Mouse (Mus musculus) midbrain, embryonic 11.5 days (tissue): ENCODE data around the gene Rfx1. TPM values are rescaled to one million over a fixed set of nuclear protein-coding genes. Genes with fewer than 3 reads are reported as not detected.

Source experiments
- ATAC-seq: fragments of 200-750 bp; cut with Nextera tagmentation; 2 replicates; pipeline ENCODE4 v1.8.0; 2017; ENCODE audit warnings: moderate TSS enrichment, moderate library complexity; ENCODE audit not compliant: low FRiP score
- DNase-seq: peaks from one replicate; pipeline ENCODE4 v3.0.0; 2015; ENCODE audit warnings: low spot score; ENCODE audit errors: missing footprints
- H3K27ac ChIP-seq: fragments of 300-500 bp; sonication (generic); 2 replicates; pipeline ENCODE4 v1.5.1; 2014; ENCODE audit warnings: low read depth, low read length
- H3K27me3 ChIP-seq: fragments of 300-500 bp; sonication (generic); 2 replicates; pipeline ENCODE4 v1.6.1; 2014; ENCODE audit warnings: mild to moderate bottlenecking, low read length, moderate library complexity, mixed read lengths; ENCODE audit not compliant: control insufficient read depth, insufficient read depth
- H3K36me3 ChIP-seq: fragments of 300-500 bp; sonication (generic); 2 replicates; pipeline ENCODE4 v1.6.1; 2014; ENCODE audit warnings: mild to moderate bottlenecking, low read length, moderate library complexity, mixed read lengths; ENCODE audit not compliant: control insufficient read depth, insufficient read depth
- H3K4me1 ChIP-seq: fragments of 300-500 bp; sonication (generic); 2 replicates; pipeline ENCODE4 v1.6.1; 2014; ENCODE audit warnings: low read length; ENCODE audit not compliant: control insufficient read depth, insufficient read depth
- H3K4me2 ChIP-seq: fragments of 300-500 bp; sonication (generic); 2 replicates; pipeline ENCODE4 v1.6.1; 2014; ENCODE audit warnings: mild to moderate bottlenecking, moderate library complexity
- H3K4me3 ChIP-seq: fragments of 300-500 bp; sonication (generic); 2 replicates; pipeline ENCODE4 v1.5.1; 2014; ENCODE audit warnings: low read depth, low read length
- H3K9ac ChIP-seq: fragments of 300-500 bp; sonication (generic); 2 replicates; pipeline ENCODE4 v1.6.1; 2014; ENCODE audit warnings: low read length
- H3K9me3 ChIP-seq: fragments of 300-500 bp; sonication (generic); 2 replicates; pipeline ENCODE4 v1.6.1; 2016; ENCODE audit warnings: low read length; ENCODE audit not compliant: control insufficient read depth
- WGBS: fragments of 180-500 bp; shearing (Covaris S2); extraction: QIAGEN DNeasy Blood & Tissue Kit; methylation state at CpG from one replicate; pipeline ENCODE4 v1.1.7; 2014; 5-methylcytosine and 5-hydroxymethylcytosine counted together
- polyA plus RNA-seq: library from polyadenylated mRNA; unstranded; fragments of >200 nt; fragmentation: Nextera tagmentation; extraction: Ambion mirVana; gene quantifications from 2 replicates; pipeline ENCODE4 v1.2.1, GENCODE M21; 2014

Gene Rfx1
- 6.0 and 7.8 TPM in 2 replicates for polyA plus RNA-seq

GRCm38 (mm10) chr8:84066291-84066930 is at the start of gene Rfx1:
Rfx1 (plus strand) TSS chr8:84066834.
- peak within 1 kb of the TSS; percentile 95 for H3K4me3 ChIP-seq
- peak; percentile 98 for ATAC-seq

DNA sequence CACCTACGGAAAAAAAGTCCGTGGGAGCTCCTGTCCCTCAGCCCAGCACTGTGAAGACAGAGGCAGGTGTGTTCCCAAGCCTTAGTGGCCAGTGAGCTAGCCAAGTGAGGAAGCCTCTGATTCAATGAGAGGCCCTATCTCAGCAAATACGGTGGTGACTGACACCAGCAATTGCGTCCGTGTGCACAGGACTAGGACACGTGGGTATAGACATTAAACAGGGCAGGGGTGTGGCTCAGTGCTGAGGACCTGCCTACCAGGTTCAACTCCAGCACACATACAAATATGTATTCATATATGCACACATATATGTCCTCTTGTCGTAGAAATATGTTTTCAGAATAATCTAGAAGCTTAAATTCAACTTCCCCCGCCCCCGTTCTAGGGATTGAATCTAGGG is 46.9 kb upstream of the Rfx1 start:
- WGBS = 85% methylated on average over 9 of the region's 9 CpGs
- H3K9ac ChIP-seq = no peak overlapping the region

More at GRCm38 (mm10) chr8:84066291-84066930, at the start of gene Rfx1:
- Histone ChIP-seq H3K4me2 (peak within 1 kb of the TSS; percentile 68), H3K9ac (peak within 1 kb of the TSS; percentile 87), H3K27ac (peak within 1 kb of the TSS; percentile 95), H3K4me1 (peaks cover 15% of the 10 kb centered on the region), H3K36me3 (no peaks in the 10 kb centered on the region), H3K27me3 (no peaks in the 10 kb centered on the region), H3K9me3 (no peaks in the 10 kb centered on the region)
- peak; percentile 99 for DNase-seq
- under 1% methylated on average over 51 of the region's 51 CpGs for WGBS

DNA sequence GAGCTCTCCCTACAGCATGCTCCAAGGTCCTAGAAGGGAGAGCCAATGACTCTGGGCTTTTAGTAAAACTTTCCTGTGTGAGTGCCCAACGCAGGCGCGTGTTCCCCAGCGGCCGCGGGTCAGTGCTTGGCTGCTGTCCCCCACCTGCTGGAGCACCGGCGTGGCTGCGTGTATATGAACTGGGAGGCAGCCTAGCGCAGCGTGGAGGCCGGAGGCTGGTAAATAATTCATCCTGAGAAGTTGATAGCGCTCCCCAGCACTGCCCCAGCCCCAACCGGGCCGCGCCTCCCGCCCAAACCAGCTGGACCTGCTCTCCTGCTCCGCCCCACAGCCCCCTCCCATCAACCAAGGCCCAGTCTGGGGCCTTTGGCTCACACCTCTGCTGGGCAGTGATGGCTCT is 45.5 kb upstream of the Rfx1 start, which contains the start of gene Palm3:
Gene Palm3, plus strand, starts transcription at position 376 of the 400 bp plus-strand sequence.
- no peaks in the 10 kb centered on the region for H3K9me3 ChIP-seq
- no peak within 1 kb of the TSS for H3K9ac ChIP-seq
- no peak within 1 kb of the TSS for H3K4me2 ChIP-seq
- ATAC-seq (no peak), DNase-seq (no peak)
- H3K4me1 ChIP-seq = peaks cover 3% of the 10 kb centered on the region; the same call in 1 of the 2 replicates
- no peak within 1 kb of the TSS for H3K27ac ChIP-seq
- 7% methylated on average over 18 of the region's 18 CpGs for WGBS
- no peak within 1 kb of the TSS for H3K4me3 ChIP-seq
- peaks cover 11% of the 10 kb centered on the region for H3K27me3 ChIP-seq
- no peaks in the 10 kb centered on the region for H3K36me3 ChIP-seq

More for the DNA sequence above, 46.9 kb upstream of the Rfx1 start:
- Histone ChIP-seq H3K27me3 (peaks cover 5% of the 10 kb centered on the region), H3K4me3 (no peak overlapping the region), H3K27ac (no peak overlapping the region), H3K36me3 (no peaks in the 10 kb centered on the region), H3K4me2 (no peak overlapping the region), H3K4me1 (no peaks in the 10 kb centered on the region), H3K9me3 (no peaks in the 10 kb centered on the region)
- ATAC-seq (no peak), DNase-seq (no peak)

- Histone ChIP-seq H3K9ac (no peak overlapping the region), H3K36me3 (no peaks in the 10 kb centered on the region), H3K4me1 (peaks cover 3% of the 10 kb centered on the region; the same call in 1 of the 2 replicates), H3K4me2 (no peak overlapping the region), H3K4me3 (no peak overlapping the region), H3K27me3 (peaks cover 16% of the 10 kb centered on the region), H3K9me3 (no peaks in the 10 kb centered on the region), H3K27ac (no peak overlapping the region)
- ATAC-seq (no peak), DNase-seq (no peak)
- 32% methylated on average over 12 of the region's 12 CpGs for WGBS
These were observed 45.1 kb upstream of the Rfx1 start for GRCm38 (mm10) chr8:84021569-84021968.

DNA sequence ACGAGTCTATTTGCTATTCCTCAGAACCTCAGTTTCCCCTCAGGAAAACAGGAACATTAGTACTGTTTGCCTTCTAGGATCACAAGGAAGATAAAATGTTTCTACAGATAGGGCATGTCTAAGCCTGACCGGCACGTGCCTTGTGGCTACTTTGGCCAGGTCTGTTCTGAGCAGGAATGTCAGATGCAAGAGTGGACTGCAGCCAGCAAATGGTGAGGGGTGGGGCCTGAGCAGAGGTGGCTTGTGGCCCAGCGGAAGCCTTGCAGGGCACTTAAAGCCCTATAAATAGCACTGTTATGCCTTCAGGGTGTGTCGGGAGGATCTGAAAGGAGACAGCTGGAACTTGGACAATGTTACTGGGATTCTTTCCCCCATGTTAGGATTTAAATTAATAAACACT is 43.5 kb upstream of the Rfx1 start:
- H3K4me2 ChIP-seq = no peak overlapping the region
- DNase-seq (no peak), ATAC-seq (no peak)
- WGBS = 56% methylated on average over 5 of the region's 5 CpGs
- H3K27ac ChIP-seq = no peak overlapping the region
- no peak overlapping the region for H3K4me3 ChIP-seq
- H3K4me1 ChIP-seq = peaks cover 3% of the 10 kb centered on the region; the same call in 1 of the 2 replicates
- H3K36me3 ChIP-seq = no peaks in the 10 kb centered on the region
- H3K9me3 ChIP-seq = no peaks in the 10 kb centered on the region
- no peak overlapping the region for H3K9ac ChIP-seq
- H3K27me3 ChIP-seq = peaks cover 28% of the 10 kb centered on the region

DNA sequence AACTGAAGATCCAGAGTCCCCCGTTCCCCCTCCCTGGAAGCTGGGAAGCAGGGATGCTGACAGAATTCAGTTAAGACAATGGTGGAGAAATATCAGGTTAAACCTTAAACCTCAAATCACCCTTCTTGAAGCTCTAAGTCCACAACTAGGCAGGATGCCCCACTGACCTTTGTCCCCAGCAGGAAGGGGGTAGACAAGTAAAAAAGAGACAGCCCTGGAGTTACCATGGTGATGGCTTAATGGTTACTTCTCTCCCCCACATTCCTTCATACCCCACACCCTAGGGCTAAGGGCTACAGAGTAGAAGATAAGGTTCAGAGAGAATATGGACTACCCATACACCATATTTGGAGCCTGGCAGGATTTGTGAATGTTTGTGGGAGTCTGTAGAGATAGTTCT is 43.0 kb upstream of the Rfx1 start:
- peaks cover 33% of the 10 kb centered on the region for H3K27me3 ChIP-seq
- no peak overlapping the region for H3K4me2 ChIP-seq
- H3K27ac ChIP-seq = no peak overlapping the region
- no peaks in the 10 kb centered on the region for H3K9me3 ChIP-seq
- ATAC-seq (no peak), DNase-seq (no peak)
- no peak overlapping the region for H3K9ac ChIP-seq
- H3K36me3 ChIP-seq = no peaks in the 10 kb centered on the region
- H3K4me1 ChIP-seq = peaks cover 3% of the 10 kb centered on the region; the same call in 1 of the 2 replicates
- no peak overlapping the region for H3K4me3 ChIP-seq
- 67% methylated on average over 1 of the region's 1 CpGs for whole genome bisulfite sequencing

GRCm38 (mm10) chr8:84024171-84024570 is 42.5 kb upstream of the Rfx1 start:
- Histone ChIP-seq H3K27me3 (peaks cover 33% of the 10 kb centered on the region), H3K9me3 (no peaks in the 10 kb centered on the region), H3K36me3 (no peaks in the 10 kb centered on the region), H3K27ac (no peak overlapping the region), H3K4me3 (no peak overlapping the region), H3K4me2 (no peak overlapping the region), H3K9ac (no peak overlapping the region), H3K4me1 (peaks cover 3% of the 10 kb centered on the region; the same call in 1 of the 2 replicates)
- WGBS = 12% methylated on average over 10 of the region's 10 CpGs
- DNase-seq = peak; percentile 96
- no peak for ATAC-seq

- H3K9me3 ChIP-seq = no peaks in the 10 kb centered on the region
- H3K27me3 ChIP-seq = peaks cover 33% of the 10 kb centered on the region
- H3K36me3 ChIP-seq = no peaks in the 10 kb centered on the region
- no peak overlapping the region for H3K27ac ChIP-seq
- H3K4me3 ChIP-seq = peak overlapping the region; percentile 48
- peaks cover 3% of the 10 kb centered on the region; the same call in 1 of the 2 replicates for H3K4me1 ChIP-seq
- ATAC-seq (peak; percentile 86), DNase-seq (peak; percentile 95)
- peak overlapping the region; percentile 58 for H3K9ac ChIP-seq
- WGBS = 1% methylated on average over 41 of the region's 41 CpGs
- peak overlapping the region; percentile 87 for H3K4me2 ChIP-seq
These were observed 40.8 kb upstream of the Rfx1 start for GRCm38 (mm10) chr8:84025863-84026262.

- H3K4me3 ChIP-seq = no peak overlapping the region
- H3K27me3 ChIP-seq = peaks cover 28% of the 10 kb centered on the region
- no peak overlapping the region; the same call in 1 of the 2 replicates for H3K9ac ChIP-seq
- no peak overlapping the region for H3K4me2 ChIP-seq
- no peak overlapping the region for H3K27ac ChIP-seq
- no peaks in the 10 kb centered on the region for H3K9me3 ChIP-seq
- WGBS = 13% methylated on average over 10 of the region's 10 CpGs
- DNase-seq (no peak), ATAC-seq (no peak)
- no peaks in the 10 kb centered on the region for H3K36me3 ChIP-seq
- peaks cover 3% of the 10 kb centered on the region; the same call in 1 of the 2 replicates for H3K4me1 ChIP-seq
These were observed 39.2 kb upstream of the Rfx1 start for GRCm38 (mm10) chr8:84027449-84027848.
